In genomic region chr7:25150151-25150663, GRCm38 (mm10) we compare ENCODE assay signal across 12 mouse cellular contexts. TPM values are rescaled to one million over a fixed set of nuclear protein-coding genes. Genes with fewer than 3 reads are reported as not detected.
DNase-seq lines count a peak whose midpoint lies in the region; ATAC-seq and TF ChIP-seq lines count a peak whose summit lies in the region.
"Had no signal": no experiment of that assay in that cellular context is flagged by ENCODE, and none has a peak within 500 bp of the region (broad histone marks: within the 10 kb centered on the region; RNA-seq: fewer than 3 reads in every experiment).

No protein-coding gene starts in this region.

- no peak for DNase-seq in forebrain, embryonic 11.5 days (ENCODE audit: low spot score)
- DNase-seq in midbrain, postnatal 0 days (ENCODE audit: low spot score): peak; percentile 31
- no peak for DNase-seq in gastrocnemius, postnatal 14 days
- DNase-seq in gastrocnemius, adult 2 months: no peak
- no peak for DNase-seq in thymus, adult 2 months
- no peak for DNase-seq in adrenal gland, adult (ENCODE audit: inconsistent age in 2 of 2, low spot score in 1 of 2)
- DNase-seq: cerebellum, adult 11 months; kidney, postnatal 36 days had no signal

- no peaks in the 10 kb centered on the region for H3K9me3 ChIP-seq in forebrain, embryonic 11.5 days (ENCODE audit: control insufficient read depth, low read length)
- H3K9me3 ChIP-seq in intestine, embryonic 15.5 days: no peaks in the 10 kb centered on the region
- no peaks in the 10 kb centered on the region for H3K9me3 ChIP-seq in midbrain, postnatal 0 days (ENCODE audit: low read length)
- H3K9me3 ChIP-seq: heart, embryonic 15.5 days; liver, embryonic 12.5 days had no signal

- TF ChIP-seq CTCF in midbrain, postnatal 0 days (IDR thresholded peaks at IDR 0.05): no peak
- no peak for TF ChIP-seq CTCF in gastrocnemius, adult 2 months (IDR thresholded peaks at IDR 0.05)
- no peak for TF ChIP-seq CTCF in thymus, adult 2 months (IDR thresholded peaks at IDR 0.05; ENCODE audit: borderline replicate concordance, control insufficient read depth, extremely low read depth, insufficient read depth, low read length, poor library complexity)

- peak overlapping the region; percentile 70 for H3K27ac ChIP-seq in forebrain, embryonic 11.5 days (ENCODE audit: low read depth, low read length)
- no peak overlapping the region for H3K27ac ChIP-seq in intestine, embryonic 15.5 days
- H3K27ac ChIP-seq in midbrain, postnatal 0 days (ENCODE audit: low read depth, low read length): peak overlapping the region; percentile 70
- no peak overlapping the region for H3K27ac ChIP-seq in gastrocnemius, adult 2 months
- no peak overlapping the region for H3K27ac ChIP-seq in thymus, adult 2 months (ENCODE audit: control insufficient read depth, insufficient read depth, low read length)
- H3K27ac ChIP-seq: heart, embryonic 15.5 days; liver, embryonic 12.5 days had no signal

- TF ChIP-seq POLR2A in thymus, adult 2 months (IDR thresholded peaks at IDR 0.05; ENCODE audit: control insufficient read depth, extremely low read depth, insufficient read depth, low read length, poor library complexity): no peak

- under 1% methylated on average over 17 of the region's 18 CpGs for WGBS in forebrain, embryonic 11.5 days
- WGBS in intestine, embryonic 15.5 days: 2% methylated on average over 16 of the region's 18 CpGs
- under 1% methylated on average over 10 of the region's 18 CpGs for WGBS in midbrain, postnatal 0 days
- WGBS in thymus, adult 2 months: 3% methylated on average over 16 of the region's 18 CpGs

- peak overlapping the region; percentile 23; the same call in 1 of the 2 replicates for H3K9ac ChIP-seq in forebrain, embryonic 11.5 days (ENCODE audit: low read length)
- H3K9ac ChIP-seq in intestine, embryonic 15.5 days: no peak overlapping the region
- H3K9ac ChIP-seq in midbrain, postnatal 0 days (replicated peaks; ENCODE audit: low read length, poor library complexity, severe bottlenecking): no peak overlapping the region; the same call in 1 of the 2 replicates
- H3K9ac ChIP-seq: heart, embryonic 15.5 days; liver, embryonic 12.5 days had no signal

- no peaks in the 10 kb centered on the region for H3K27me3 ChIP-seq in forebrain, embryonic 11.5 days (ENCODE audit: control insufficient read depth, insufficient read depth, low read length)
- peaks cover 12% of the 10 kb centered on the region; the same call in 1 of the 2 replicates for H3K27me3 ChIP-seq in intestine, embryonic 15.5 days (replicated peaks)
- no peaks in the 10 kb centered on the region for H3K27me3 ChIP-seq in midbrain, postnatal 0 days (ENCODE audit: insufficient read depth, low read length)
- H3K27me3 ChIP-seq in thymus, adult 2 months (ENCODE audit: control insufficient read depth, insufficient read depth, low read length): peaks cover 8% of the 10 kb centered on the region; the same call in 1 of the 2 replicates

- ATAC-seq in common myeloid progenitor, adult 5-6 weeks (replicated peaks; ENCODE audit: low read depth, poor library complexity, severe bottlenecking): peak; percentile 15; the same call in 1 of the 2 replicates
- peak; percentile 45; the same call in 1 of the 2 replicates for ATAC-seq in forebrain, embryonic 11.5 days (replicated peaks; ENCODE audit: low FRiP score)
- peak; percentile 52 for ATAC-seq in intestine, embryonic 15.5 days
- peak; percentile 45; the same call in 1 of the 2 replicates for ATAC-seq in midbrain, postnatal 0 days (ENCODE audit: low FRiP score)
- ATAC-seq: liver, embryonic 12.5 days had no signal

- H3K4me1 ChIP-seq in forebrain, embryonic 11.5 days (replicated peaks; ENCODE audit: control insufficient read depth, insufficient read depth, low read length): peaks cover 41% of the 10 kb centered on the region
- H3K4me1 ChIP-seq in intestine, embryonic 15.5 days (replicated peaks): peaks cover 27% of the 10 kb centered on the region
- H3K4me1 ChIP-seq in midbrain, postnatal 0 days (ENCODE audit: insufficient read depth, low read length): peaks cover 28% of the 10 kb centered on the region
- H3K4me1 ChIP-seq in thymus, adult 2 months (replicated peaks; ENCODE audit: control insufficient read depth, insufficient read depth, low read length): peaks cover 10% of the 10 kb centered on the region
- H3K4me1 ChIP-seq: heart, embryonic 15.5 days had no signal

- H3K4me2 ChIP-seq in forebrain, embryonic 11.5 days (ENCODE audit: low read depth, low read length, severe bottlenecking): peak overlapping the region; percentile 37; the same call in 1 of the 2 replicates
- H3K4me2 ChIP-seq in intestine, embryonic 15.5 days (replicated peaks): peak overlapping the region; percentile 33
- H3K4me2 ChIP-seq in midbrain, postnatal 0 days (ENCODE audit: low read depth, low read length, poor library complexity, severe bottlenecking): peak overlapping the region; percentile 37
- H3K4me2 ChIP-seq: heart, embryonic 15.5 days; liver, embryonic 12.5 days had no signal

- no peak overlapping the region for H3K4me3 ChIP-seq in forebrain, embryonic 11.5 days (ENCODE audit: low read depth, low read length)
- no peak overlapping the region for H3K4me3 ChIP-seq in intestine, embryonic 15.5 days (replicated peaks)
- H3K4me3 ChIP-seq in midbrain, postnatal 0 days (ENCODE audit: low read depth, low read length): no peak overlapping the region
- H3K4me3 ChIP-seq in gastrocnemius, adult 2 months: no peak overlapping the region
- no peak overlapping the region for H3K4me3 ChIP-seq in thymus, adult 2 months (ENCODE audit: control insufficient read depth, insufficient read depth, low read length)
- H3K4me3 ChIP-seq: heart, embryonic 15.5 days; liver, embryonic 12.5 days had no signal

- intact Hi-C loops in gastrocnemius, postnatal 14 days (cut with DNase I; ENCODE audit: low total_unique reads): no loop called here
- intact Hi-C loops in gastrocnemius, adult 2 months (cut with DNase I): no loop called here

- H3K36me3 ChIP-seq in forebrain, embryonic 11.5 days (ENCODE audit: control insufficient read depth, insufficient read depth, low read length): no peaks in the 10 kb centered on the region
- no peaks in the 10 kb centered on the region for H3K36me3 ChIP-seq in intestine, embryonic 15.5 days
- H3K36me3 ChIP-seq in midbrain, postnatal 0 days (ENCODE audit: insufficient read depth, low read length): no peaks in the 10 kb centered on the region
- H3K36me3 ChIP-seq in thymus, adult 2 months (ENCODE audit: control insufficient read depth, insufficient read depth, low read length): no peaks in the 10 kb centered on the region
- H3K36me3 ChIP-seq: heart, embryonic 15.5 days; liver, embryonic 12.5 days had no signal

RNA-seq across cellular contexts. Expression of gene Pou2f2, which starts 29.3 kb away (rescaled TPM):
- total RNA-seq in common myeloid progenitor, adult 5-6 weeks (2017): 3.8 and 4.7 TPM in 2 replicates
- 16.8 and 19.9 TPM in 2 replicates for polyA plus RNA-seq in forebrain, embryonic 11.5 days (2014; fragmentation: Nextera tagmentation; extraction: Ambion mirVana)
- 1.8 TPM in 2 replicates for polyA plus RNA-seq in intestine, embryonic 15.5 days (2015; fragmentation: Nextera tagmentation; extraction: Ambion mirVana)
- 7.6 and 9.0 TPM in 2 replicates for total RNA-seq in midbrain, postnatal 0 days (2014; rRNA removed)
- polyA plus RNA-seq in midbrain, postnatal 0 days (2015; fragmentation: Nextera tagmentation; extraction: Ambion mirVana): 28.9 and 35.9 TPM in 2 replicates
- under 1 TPM; 0.13 to 0.35 TPM for total RNA-seq in gastrocnemius, postnatal 14 days (2021)
- under 1 TPM; 0.08 to 0.13 TPM for total RNA-seq in gastrocnemius, adult 2 months (2021)
- 5.6 and 5.7 TPM in 2 replicates for polyA plus RNA-seq in thymus, adult 2 months (2012; rRNA removed)

Comparison
In these comparisons a context has a peak if more than half of its experiments do, and no peak if none do; other contexts are left out.
1. H3K27ac ChIP-seq: peak in forebrain, embryonic 11.5 days (single experiment) and midbrain, postnatal 0 days (single experiment); none in intestine, embryonic 15.5 days (single experiment), gastrocnemius, adult 2 months (single experiment) and thymus, adult 2 months (single experiment).
2. Peak in every context shown above with its lines, with median percentiles within 50 percentile points of each other: ATAC-seq and H3K4me2 ChIP-seq.